Mouse (Mus musculus) monocyte, adult 2 months (primary cell): Measurements from ENCODE around the gene Fbxo5.

Experiments used
- DNase-seq, 2 experiments: peaks; one replicate each; pipeline ENCODE4 v3.0.0; 2022; ENCODE audit warnings: low spot score in 2 of 2, low read depth in 1 of 2

Gene Fbxo5

DNA sequence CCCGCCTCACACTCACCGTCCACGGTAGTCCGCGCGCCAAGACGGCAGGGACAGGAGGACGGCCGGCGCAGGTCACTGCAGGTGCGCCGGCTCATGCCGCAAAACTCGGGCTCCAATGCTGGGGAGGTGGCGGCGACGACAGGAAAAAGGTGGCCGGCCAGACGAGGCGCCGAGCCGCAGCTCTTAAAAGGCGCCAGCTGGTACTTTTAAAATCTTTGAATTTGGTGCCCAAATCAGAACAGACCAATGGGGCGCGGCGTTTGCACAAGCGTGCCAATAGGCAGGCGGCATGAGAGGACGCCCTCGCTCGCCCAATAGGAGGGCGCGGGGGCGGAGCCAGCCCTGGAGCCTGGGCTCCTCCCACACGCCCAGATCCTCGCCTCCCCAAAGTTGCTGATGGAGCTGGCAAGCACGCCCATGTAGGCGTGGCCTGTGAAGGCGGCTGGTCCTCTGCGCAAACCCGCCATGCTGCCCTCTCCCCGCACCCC lies at the start of gene Fbxo5:
TSS of gene Fbxo5 (minus strand) at position 358 of the 488 bp plus-strand sequence.
- peak; percentile 95 to 96 for DNase-seq

DNA sequence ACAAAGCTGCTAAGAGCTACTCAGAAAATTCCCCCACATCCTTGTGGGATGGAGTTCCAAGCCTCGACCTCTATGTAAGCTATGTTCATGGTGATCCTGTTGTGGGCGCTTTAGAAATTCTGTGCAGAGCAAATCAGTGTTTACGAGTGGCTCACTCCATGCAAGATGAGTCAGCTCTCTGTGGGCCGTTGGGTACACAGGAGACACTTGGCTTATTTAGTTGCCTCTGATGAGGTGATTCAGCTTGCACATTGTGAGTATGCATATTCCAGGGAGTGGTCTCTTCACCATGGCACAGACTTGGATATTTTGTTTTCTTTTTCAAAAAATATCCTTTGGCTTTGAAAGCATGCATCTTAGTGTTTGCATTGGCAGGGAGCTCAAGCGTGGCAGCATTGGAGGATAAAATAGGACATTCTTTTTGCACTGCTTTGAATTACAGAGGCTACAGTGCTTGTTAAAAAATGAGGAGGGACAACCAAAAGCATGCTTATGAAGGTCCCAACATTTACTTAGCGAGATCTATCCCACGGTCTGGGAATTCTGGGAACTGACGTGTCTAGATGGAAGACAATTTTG lies 48.0 kb upstream of the Fbxo5 start:
- DNase-seq = no peak

DNA sequence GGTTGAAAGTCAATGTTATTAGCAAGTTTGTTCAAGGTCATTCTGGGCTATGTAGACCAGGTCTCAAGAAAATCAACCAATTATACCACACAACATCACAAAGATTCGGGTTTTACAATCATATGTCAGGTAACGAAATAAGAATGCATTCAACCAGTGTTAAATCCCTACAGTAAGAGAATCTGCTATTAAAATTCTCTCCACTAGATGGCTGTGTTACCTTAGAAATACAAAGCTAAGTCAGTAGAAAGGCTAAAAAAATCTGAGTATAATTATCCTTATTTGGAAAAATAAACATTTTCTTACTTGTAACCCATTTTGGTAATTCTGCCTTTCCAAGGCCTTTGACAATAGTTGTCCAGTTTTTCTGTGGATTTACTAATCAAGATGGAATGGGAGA lies 41.5 kb upstream of the Fbxo5 start:
- DNase-seq = no peak

DNA sequence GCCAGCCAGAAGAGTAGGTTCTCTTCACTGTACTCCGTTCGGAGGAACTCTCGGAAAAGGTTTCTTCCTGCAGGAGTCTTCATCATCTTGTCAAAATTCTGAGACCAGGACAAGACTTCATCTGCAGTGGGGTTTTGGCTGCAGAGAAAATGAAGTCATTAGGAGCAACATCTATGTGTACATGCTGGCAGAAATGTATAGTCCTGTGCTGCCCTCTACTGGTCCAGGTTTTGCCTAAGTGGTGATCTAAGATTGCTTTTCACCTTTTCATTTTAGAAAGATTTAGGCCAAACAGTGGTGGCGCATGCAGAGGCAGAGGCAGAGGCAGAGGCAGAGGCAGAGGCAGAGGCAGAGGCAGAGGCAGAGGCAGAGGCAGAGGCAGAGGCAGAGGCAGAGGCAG lies 36.0 kb upstream of the Fbxo5 start:
- DNase-seq = no peak

DNA sequence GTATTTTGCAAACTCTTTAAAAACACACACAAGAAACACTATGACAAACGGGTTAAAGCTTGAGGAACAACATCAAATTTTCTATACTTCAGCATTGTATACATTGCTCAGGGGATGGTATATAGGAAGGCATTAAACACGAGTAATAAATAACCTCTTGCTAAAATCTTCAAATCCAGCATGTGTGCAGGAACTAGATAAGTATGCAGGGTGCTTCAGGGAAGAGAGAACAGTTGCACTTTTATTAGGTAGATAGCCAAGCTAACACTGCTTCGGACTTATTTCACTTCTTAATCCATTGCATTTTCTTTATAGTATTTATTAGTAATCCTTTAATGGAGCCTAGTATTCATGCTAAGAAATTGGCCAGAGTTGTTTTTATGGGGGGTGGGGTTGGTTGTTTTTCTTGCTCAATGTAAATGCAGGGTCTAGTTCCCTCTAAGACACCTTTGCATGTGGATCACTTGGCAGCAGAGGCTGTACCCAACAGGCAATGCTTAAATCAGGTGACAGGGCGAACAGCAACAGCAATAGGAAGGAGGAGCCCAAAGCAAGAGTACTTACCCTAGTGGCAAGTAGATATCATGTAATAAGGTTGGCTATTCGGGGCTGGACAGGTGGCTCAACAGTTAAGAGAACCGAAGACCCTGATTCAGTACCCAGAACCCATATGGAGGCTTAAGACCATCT lies 21.1 kb upstream of the Fbxo5 start:
- DNase-seq = no peak

DNA sequence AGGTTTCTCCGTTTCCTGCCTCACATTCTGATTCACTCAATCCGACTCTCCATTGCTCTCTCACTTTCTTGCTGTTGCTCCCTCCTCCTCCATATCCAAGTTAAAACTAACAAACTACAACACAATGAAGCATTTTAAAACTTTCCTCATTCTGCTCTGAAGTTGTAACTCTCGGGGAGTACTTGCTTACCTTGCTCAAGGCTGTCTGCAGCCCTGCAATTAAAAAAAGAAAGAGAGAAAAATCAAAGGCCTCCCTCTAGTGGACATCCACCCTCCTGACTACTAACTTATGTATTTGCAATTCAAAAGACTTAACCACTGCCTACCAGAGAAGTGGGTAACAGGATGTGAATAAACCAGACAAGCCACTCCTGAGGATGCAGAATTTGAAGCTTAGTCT lies 19.4 kb upstream of the Fbxo5 start:
- DNase-seq = peak in 1 of 2 experiments; percentile 16

DNA sequence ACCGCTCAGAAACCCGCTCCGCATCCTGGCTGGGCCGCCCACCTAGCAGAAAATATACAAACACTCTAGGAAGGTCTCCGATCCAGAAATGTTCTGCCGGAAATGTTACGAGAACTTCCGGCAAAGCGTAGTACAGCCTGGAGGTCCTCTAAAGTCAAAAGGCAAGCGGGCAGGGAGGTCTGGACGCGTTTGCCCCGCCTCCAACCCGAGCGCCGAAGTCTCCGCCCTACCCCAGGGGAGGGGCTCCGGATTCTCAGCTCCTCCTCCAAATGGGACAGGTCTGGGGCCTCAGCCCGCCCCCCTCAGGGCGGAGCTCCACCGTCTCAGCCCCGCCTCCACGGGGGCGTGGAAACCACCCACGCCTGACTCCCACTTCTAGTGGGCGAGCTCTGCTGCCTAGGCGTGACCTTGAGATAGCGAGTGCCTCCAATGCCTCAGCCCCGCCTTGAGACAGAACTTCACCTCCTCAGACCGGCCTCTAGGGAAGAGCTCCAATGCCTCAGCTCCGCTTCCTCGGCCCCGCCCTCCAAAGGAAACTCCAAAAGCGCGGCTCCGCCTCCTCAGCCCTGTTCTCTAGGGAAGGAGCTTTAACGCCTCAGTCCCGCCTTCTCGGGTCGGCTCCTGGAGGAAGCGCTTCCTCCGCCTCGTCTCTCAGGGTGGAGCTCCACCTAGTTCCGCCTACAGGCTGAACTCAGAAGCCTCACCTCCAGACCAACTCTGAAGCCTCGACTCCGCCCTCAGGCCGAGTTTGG lies 18.5 kb upstream of the Fbxo5 start, which contains the start of gene Mtrf1l:
TSS of gene Mtrf1l (minus strand) at position 171 of the 752 bp plus-strand sequence.
- DNase-seq = peak; percentile 92 to 99

DNA sequence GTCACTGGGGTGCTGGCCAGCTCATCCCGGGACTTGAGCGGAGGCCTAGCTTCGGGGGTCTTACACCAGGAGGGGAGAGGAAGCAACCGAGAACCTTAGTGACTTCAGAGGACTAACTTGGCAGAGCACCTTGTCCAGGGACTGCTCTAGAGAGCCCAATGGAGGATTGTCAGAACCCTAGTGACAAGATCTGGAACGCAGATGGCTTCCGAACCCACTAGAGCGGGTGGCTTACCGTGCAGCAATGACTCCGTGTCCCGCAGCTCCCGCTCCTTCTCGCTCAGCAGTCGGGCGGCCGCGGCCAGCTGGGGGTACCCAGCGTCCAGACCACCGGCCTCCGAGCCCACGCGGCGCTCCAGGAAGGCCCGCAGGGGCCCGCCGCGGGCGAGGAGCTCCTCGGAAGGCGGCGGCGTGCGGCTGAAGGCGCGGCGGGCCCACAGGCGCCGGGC lies 17.9 kb upstream of the Fbxo5 start:
- DNase-seq = no peak

DNA sequence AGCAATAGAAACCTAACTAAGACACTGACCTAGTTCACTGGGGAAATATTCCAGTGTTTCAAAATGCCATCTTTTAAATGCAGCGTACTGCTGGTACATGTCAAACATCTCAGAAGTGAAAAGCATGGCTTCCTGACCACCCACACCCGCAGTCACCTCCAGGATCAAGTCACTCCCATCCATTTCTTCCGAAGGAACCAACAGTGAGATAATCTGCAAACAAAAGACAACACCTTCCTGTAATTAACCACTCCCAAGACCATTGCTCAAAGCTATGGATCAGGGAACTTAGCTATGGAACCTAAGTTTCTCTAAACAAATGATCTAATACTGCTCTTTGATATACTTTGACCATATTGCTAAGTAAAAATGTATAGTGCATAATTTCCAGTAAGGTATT lies 13.4 kb upstream of the Fbxo5 start:
- no peak for DNase-seq

DNA sequence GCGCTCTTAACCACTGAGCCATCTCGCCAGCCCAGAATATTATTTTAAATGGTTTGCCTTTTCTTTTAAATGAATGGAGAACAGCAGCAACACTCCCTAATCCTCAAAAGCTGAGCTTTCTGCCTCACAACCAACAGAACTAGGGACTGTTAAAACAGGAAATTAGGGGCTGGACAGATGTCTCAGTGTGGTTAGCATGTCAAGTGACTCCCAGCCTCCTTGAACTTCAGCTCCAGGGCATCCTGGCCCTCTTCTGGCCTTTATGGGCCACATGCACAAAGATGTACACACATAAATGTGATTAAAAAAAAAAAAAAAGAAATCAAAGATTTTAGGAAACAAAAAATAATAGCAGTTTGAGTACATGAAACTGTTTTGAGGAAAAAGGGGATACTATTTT lies 10.6 kb upstream of the Fbxo5 start:
- no peak for DNase-seq

DNA sequence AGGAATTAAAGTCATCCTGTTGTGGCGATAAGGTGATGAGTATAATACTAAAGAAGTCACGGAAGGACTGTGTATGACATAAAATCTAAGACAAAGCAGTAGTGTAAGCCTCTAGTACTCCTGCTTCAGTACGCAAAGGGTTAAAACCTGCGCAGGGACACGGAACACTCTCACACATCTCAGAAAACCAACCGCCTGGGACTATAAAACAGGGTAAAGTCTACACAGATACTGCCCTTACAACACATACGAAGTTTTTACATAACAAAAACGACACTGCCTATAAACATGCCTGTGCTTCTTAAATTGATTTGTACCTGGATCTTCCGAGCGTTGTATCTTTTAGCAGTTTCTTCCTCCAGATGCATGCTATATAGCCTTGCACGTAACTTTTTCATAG lies 8.3 kb upstream of the Fbxo5 start:
- DNase-seq = no peak

DNA sequence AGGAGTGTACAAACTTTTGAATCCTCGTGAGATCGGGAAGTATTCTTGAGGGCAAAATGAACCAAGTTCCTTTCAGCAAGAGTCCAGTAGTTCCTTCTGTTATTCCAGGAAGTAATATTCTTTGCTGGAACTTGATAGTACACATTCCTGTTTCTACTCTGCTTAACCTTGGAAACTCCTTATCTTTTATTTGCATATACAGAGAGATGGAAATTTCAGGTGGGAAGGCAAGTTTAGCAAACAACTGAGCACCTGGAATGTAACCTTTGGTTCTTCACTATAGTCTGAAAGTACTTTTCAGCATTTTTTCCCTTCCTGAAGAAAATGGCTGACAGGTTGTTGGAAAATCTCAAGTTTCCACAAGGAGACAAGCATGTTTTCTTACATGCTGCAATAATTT lies 2.3 kb upstream of the Fbxo5 start:
- no peak for DNase-seq

DNA sequence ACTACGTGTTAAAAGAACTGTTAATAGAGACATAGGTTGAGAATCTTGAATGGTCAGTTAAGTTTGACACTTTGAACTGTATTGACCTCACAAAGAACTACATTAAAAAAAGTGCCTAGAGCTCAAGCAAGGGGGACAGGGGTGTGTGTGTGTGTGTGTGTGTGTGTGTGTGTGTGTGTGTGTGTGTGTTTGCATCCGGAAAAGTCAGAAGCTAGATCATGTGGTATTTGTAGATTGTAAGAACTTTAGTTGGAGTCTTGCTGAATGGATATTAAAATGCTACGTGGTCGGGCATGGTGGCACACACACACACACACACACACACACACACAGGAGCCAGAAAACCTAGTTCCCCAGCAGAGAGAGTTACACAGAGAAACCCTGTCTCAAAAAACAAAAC lies 1.6 kb upstream of the Fbxo5 start:
- no peak for DNase-seq

DNA sequence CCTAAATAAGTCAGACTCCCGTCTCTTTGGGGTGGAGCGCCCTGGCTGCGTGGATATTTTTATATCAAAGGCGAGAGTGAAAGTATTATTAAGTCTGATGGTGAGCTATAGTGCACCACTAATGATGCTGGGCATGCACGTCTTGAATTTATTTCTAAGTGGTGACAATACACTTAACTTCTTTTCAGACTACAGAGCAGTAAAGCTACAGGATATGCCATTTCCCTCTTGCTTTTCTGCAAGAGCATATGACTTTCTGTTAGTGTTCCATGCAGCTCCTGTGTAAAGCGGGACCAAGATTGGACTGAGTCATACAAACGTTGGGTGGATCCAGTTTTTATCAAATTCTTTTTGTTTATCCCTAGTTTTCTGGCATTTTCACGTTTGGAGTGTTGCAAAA lies 1.0 kb upstream of the Fbxo5 start:
- DNase-seq = no peak

DNA sequence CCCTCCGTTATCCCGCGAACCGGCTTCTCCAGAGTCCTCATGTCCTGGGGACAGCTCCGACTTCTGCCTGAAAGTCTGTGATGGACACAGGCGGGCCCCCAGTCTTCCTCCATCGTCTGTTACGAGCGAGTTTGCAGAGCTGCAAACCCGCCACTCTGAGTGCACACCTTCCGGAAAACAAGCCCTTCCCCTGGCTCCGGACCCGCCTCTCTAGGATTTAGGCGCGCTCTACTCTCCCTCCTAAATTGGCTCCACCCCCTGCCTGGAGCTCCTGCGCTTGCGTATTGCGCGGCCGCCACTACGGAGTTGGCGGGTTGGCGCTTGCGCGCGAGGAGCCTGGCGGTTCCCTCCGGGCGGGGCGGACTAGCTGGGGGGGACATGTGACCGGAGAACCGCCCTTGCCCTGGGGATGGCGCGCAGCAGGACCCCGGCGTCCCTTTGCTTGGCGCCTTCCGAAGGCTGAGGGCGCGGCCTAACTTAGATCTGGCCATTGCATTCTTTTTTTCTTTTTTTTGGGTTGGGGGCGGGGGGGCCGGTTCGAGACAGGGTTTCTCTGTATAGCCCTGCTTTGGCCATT lies 419 bp upstream of the Fbxo5 start:
- peak; percentile 90 to 93 for DNase-seq

DNA sequence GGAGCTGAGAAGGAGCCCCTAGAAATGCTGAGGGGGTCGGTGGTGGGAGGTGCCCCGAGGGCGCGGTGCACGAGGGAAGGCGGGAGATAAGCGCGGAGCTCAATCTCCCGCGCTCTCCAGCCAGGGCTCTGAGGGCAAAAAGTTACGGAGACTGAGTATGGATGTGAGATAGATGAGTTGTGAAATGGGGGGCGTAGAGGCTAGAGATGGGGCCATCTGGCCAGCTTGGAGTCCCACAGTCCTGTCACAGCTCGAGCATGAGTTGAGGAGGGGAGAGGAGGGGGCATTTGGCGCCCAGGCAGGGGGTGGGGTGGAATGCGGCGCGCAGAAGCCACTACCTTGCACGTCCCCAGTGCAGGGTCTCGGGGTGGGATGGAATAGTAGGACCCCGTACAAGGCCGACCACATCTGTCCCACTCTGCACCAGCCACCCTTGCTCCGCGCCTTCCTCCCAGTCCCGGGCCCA lies 676 bp downstream of the Fbxo5 start:
- no peak for DNase-seq

DNA sequence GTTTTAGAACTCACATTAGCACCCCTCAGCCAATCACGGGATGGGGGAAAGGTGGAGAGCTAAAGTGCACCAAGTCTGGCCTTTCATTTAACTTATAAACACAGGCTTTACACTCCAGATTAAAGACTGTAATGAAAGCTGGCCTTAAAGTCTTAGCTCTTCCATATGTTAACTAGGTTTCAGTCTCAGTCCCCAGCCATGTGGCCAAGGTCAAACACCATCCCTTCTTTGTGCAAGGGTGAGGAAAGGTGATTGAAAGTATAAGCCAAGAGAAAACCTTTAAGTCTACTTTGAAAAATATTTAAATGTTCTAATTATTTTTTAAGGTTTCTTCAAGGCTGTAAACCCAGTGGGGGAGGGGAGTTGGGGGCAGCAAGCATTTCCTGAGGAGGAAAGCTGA lies 1.7 kb downstream of the Fbxo5 start:
- DNase-seq = no peak

DNA sequence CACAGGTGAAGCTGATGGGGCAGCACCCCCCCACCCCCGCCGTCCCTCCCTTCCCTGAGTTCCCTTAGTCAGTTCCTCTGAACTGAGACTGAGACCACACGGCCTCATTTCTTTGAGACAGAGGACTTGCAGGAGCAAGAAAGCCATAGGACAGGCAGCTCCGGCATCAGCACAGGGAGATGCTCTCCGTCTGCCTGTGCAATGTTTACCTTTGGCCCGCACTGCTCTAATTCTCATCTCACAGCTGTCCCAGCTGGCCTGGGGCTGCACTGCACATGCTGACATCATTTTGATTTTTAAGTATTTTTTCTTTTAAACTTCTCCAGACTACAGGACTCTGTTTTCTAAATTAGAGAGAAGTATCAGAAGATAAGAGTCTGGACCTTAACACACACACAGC lies 2.5 kb downstream of the Fbxo5 start:
- no peak for DNase-seq

DNA sequence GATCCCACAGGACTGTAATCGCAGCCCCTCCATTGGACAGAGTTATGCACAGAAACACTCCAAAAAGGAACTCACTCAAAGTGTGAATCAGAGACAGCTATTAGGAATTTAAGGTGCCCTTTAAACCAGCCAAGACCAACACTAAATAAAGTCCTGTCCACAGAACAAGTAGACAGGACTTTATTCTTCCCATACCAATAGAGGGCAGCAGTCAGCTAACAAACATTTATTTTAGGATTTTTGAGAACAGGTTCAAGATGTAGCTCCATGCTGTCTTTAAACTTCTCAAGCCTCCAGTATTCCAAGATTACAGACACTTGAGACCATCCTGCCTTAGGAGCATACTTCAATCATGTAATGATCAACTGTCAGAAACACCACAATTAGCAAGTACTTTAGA lies 4.9 kb downstream of the Fbxo5 start:
- no peak for DNase-seq

DNA sequence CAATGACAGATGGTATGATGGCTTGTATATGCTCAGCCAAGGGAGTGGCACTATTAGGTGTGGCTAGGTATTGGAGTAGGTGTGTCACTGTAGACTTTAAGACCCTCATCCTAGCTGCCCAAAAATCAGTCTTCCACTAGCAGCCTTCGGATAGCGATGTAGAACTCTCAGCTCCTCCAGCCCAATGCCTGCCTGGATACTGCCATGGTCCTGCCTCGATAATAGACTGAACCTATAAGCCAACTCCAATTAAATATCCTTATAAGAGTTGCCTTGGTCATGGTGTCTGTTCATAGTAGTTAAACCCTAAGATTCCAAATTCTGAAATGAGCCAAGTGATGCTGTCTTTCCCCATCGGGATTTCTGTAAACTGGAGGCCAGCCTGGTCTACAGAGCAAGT lies 7.3 kb downstream of the Fbxo5 start:
- DNase-seq = no peak

DNA sequence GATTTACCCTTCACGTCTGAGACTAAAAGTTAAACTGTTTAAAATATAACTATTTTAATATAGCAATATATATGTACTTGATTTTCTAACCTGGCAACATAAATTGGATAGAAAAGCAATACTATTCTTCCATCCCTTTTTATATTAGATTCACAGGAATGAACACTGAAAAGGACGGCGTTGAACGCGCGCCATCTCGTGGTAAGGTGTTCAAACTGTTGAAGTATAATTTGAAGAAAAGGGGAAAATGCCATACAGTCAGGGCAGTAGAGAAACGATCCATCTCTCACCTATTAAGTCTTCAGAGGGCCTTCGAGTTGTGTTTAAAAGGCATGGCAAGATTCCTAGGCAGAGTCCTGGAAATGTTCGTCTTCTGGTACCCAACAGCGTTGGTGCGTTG lies 14.7 kb downstream of the Fbxo5 start:
- DNase-seq = no peak

DNA sequence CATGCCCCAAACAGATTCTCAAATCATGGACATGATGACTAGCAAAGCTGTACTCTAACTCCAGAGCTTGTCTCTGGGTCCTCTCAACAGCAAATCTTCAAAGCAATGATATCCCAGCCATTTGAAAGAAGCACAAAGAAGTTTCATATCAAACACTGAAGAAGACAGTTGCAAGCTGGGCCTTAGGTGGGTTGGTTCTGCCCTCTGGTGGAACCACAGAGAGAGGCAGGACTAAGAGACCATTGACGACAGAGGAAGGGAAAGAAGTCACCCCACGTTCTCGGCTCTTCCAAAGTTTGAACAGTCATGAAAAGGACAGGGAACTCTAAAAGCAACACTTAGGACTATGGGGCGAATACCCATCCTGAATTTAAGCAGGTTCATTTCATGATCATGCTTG lies 18.5 kb downstream of the Fbxo5 start:
- no peak for DNase-seq
